Mouse (Mus musculus): ENCODE results near the gene Casz1.

GRCm38 (mm10) chr4:149002441-149003093 is 198.3 kb downstream of the Casz1 start:
- TF ChIP-seq GATA1 (IDR thresholded peaks at IDR 0.05; ENCODE audit: borderline replicate concordance, low read length) (no peak), FLI1 (IDR thresholded peaks at IDR 0.05; ENCODE audit: low read length) (no peak)
